Mouse (Mus musculus) MEL-GATA-1-ER (cell line): ENCODE data around the gene Grk1.

ENCODE experiments used
- DNase-seq: peaks from one replicate; pipeline ENCODE4 v3.0.0-alpha.2; 2012; ENCODE audit warnings: low read depth; ENCODE audit errors: extremely low read depth

Grk1 gene

DNA sequence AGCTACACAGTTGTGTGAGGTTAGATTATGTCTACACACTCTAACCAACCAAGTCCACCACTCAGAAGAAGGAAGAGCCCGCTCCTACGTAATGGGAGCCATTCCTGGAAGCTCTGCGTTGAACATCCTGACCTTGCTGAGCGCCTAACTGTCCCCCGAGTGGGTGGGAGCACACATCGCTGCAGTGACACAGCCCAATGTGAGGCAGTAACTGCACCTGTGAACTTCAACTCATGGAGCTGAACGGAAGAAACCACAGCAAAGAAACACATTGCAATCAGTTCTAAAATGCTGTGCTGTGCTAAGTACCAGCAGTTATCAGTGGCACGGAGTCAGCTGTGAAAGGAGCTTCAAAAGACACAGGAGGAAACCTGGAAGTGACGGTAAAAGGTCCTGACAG, 23.3 kb downstream of the Grk1 start:
- no peak for DNase-seq

DNA sequence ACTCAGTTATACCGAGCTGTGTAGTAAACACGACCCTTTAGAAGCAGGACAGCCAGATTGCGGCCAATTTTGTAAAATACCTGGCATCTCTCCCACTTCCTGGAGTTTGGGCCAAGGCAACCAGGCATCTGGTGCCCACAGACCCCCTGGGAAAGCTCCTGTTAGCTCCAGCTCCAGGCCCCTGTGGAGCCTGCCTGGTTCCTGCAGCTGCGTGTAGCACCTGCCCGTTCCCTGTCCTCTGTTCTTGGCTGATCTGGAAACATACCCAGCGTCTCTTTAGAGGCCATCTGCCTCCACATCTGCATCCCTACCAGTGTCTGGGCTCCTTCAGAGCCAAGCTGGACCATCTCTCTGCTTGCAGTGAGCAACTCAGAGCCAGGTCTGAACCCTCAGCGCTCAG, 25.5 kb downstream of the Grk1 start:
- no peak for DNase-seq

DNA sequence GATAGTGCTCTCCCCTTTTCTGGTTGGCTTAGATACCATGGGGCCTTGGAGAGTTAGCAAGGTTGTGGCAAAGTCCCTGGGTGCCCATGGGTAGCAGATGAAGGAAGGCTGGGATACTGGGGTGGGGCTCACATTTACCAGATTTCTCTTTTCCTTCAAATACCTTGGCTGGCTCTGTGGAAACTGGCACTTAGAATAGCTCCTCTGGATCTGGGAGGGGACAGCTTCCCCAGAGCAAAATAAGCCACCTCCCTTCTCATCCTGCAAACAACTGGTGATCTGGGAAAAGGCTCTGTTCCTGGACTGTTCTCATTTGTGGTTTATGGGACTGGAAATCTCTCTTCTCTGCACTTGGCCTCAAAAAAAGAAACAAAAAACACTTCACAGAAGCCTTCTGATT, 26.0 kb downstream of the Grk1 start:
- DNase-seq = no peak

DNA sequence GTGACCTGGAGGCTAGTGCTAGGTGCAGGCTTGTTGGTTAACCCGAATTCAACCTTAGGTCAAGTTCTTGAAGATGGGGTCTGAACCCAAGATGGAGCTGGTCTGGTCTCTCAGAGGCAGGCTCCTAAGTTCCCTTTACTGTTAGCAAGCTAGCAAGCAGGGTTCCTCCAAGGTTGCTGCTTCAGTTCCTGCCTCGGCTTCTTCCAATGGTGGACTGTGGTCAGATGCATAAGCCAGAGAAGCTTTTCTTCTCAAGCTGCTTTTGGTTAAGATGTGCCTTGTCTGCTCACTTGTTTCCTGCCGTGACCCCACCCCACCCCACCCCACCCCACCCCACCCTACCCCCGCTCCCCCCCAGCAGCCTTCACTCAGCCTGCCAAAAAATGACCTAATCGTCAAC, 28.2 kb downstream of the Grk1 start:
- DNase-seq = no peak

DNA sequence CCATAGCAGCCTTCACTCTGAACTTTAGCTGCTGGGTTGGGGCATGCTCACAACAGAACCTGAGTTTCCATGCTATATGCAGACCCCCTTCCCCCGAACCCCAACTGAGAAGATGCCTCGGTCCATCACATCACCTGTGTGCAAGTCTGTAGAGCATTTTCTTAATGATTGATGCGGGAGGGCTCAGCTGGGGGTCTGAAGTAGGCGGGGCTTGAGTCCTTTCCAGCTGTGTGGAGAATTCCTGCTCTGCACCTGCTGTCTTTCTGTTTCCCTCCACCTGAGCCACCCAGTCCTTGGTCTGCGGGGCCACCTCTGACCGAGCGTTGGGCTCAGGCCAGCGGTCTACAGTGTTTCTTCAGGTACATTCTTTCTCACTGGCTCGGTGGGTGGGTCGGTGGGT, 30.0 kb downstream of the Grk1 start, which contains the start of gene Tmem255b:
Gene Tmem255b (plus strand): TSS at position 301 of the 400 bp plus-strand sequence.
- no peak for DNase-seq

DNA sequence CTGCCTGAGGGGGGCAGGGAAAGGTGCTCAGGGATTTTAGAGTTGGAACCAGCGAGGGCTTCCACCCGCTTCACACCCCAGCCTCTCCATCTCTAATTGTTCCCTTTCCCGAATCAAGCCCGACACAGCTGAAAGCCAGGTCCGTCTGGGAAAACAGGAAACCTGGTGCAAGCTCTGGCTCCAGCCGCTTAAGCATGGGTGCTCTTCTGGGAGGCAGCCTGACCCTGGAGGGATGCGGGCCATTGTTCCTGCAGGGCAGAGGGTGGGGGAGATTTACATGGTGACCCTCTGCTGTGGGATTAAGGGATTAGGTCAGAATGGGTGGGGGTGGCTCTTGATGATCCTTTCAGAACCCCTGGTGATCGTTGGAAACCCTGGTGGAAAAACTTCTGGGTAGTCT, 31.2 kb downstream of the Grk1 start:
- no peak for DNase-seq

DNA sequence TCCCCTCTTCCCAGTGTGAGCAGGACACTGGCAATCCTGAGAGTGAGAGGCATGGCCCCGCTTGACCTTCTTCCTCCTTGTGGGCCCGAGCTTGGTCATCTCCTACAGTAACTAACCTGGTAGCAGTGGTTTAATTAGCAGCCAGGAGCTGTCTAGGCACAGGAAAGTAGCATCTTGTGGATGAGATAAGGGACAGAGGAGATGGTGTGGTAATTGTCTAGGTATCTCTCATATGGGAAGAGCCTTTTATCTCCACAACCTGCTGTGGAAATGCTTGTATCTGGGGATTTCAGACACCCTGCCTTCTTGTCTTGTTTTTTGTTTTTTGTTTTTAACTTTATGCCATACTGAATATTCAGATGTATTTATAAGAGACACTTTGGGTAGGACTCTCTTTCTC, 32.6 kb downstream of the Grk1 start:
- no peak for DNase-seq

DNA sequence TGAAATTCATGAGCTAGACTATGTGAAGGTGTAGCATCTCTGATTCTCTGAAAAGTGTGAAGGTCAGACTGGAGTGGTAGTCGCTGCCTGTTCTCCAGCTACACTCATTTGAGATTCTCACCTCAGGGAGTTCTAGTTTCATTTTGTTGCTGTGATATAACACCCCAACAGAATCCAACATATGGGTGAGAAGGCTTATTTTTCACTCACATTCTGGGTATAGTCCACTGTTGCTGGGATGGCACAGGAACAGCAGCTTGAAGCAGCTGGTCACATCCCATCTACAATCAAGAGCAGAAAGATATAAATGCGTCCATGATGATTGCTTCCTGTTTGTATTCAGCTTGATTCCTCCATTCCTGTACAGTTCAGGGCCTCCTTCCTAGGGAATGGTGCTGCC, 37.3 kb downstream of the Grk1 start:
- no peak for DNase-seq

DNA sequence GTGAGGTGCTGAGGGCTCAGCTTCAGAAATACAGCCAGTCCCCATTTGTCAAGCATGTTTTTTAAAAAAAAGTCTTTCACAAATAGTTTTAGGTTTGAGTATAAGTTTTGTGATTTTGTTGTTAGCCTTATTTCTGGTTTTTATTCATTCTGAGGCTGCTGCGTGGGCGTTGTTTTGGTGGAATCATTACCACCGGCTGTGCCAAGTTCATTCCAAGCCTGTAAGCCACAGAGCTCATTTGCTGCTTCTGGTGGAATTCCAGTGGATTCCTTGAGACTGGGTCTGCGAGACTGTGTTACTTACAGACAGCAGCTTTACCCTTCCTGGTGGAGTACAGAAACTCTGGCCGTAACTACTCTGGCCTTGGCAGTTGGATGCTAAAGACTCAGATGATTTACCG, 41.6 kb downstream of the Grk1 start:
- no peak for DNase-seq

DNA sequence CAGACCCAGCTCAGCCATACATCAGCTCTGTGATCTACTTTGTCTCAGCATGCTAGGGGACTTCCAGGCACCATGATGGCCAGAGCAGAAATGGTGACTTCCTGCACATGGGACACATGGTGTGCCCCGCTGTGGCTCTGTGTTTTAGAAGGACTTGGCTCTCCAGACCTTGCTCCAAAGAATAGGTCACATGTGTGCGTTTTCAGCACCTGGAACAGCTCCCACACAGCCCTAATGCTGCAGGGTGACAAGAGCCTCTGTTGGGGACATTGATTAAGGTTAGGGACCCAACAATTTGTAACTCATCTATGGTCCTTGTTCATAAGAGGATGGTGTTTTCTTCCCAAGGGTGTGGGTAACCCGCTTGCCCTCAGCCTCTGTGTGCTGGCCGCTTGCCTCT, 43.3 kb downstream of the Grk1 start:
- DNase-seq = peak; percentile 31

DNA sequence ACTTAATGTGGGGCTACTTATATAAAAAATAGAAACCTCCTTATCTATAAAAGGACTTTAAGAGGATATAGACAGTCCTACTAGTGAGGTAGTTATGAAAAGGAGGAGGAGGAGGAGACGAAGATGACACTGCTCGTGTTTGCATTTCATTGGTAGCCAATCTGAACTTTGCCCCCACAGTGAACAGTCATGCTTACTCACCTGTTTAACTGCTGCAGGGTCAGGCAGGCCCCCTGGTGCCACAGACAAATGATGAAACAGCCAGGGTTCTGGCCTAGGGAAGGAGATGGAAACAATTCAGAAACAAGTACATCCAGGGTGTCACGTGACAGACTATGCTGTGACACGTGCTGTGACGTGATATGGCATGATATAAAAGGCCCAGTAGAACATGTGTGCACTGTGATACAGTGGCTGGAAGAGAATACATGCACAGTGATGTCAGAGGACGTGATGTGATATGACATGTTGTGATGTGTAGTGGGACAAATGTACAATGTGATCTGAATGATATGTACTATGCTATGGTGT, 46.9 kb downstream of the Grk1 start:
- no peak for DNase-seq

DNA sequence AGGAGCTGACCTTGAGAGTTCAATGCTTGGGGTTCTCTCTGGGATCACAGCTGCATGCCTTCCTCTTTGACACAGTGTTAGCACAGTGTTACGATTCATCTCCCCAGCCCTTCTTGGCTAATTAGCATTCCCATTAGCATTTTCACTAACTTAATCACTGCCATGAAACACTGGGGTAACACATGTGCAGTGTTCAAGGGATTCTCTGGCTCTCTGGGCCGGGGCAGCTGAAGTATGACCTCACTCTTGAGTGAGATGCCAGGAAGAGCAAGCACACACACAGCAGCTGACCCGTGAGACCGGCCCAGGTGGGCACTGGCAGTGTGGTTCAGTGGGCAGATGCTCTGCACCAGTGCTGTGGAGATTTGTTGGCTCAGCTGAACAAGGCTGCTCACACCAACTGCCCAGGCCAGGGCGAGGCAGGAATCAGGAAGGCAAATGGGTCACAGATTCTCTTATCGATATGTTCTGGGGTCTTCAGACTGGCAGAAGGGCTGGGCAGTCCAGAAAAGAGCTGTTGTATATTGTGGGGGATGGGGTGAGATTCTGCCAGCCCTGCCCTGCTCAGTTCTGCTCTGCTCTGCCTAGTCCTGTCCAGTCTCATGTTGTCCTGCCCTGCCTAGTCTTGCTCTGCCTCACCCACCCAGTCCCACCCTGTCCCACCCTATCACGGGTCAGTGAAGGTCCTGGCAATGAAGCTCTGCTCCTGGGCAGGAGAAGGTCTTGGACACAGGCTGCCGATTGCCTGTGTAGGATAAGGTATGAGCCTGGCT, 49.6 kb downstream of the Grk1 start:
- DNase-seq = no peak

DNA sequence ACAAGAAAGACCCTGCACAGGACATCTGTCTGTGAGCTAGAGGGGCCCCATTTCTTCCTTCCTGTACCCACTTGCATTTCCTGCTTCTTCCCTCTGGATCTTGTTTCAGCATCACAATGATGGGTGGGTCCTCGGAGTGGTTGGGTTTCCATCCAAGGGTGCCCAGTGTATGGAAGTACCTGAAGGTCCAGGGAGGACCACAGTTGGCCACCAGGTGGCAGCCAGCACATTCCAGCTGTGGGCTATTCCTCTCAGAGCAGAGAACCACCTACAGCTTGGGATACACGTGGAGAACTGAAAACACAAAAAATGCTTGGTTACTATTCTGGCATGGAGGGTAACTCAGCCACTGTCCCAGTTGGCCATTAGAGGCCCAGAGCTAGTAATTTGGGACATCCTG, 50.4 kb downstream of the Grk1 start:
- no peak for DNase-seq

DNA sequence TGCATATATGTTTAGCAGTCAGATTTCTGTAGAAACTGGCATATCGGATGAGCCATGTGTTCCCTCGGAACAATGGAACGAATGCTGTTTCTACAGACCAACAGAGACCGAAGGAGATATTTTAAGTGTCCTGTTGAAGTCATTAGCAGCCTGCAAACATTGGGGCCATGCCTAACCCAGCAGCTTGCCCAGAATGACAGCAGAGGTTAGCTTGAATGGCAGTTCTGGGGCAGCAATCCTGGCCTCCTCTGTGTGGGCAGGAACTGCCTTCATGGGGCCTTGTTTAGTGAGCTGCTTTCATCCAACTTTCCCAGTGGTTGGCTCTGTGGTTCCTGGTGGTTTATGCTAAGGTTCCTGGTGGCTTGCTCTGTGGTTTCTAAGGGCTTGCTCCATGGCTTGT, 54.5 kb downstream of the Grk1 start:
- DNase-seq = no peak

DNA sequence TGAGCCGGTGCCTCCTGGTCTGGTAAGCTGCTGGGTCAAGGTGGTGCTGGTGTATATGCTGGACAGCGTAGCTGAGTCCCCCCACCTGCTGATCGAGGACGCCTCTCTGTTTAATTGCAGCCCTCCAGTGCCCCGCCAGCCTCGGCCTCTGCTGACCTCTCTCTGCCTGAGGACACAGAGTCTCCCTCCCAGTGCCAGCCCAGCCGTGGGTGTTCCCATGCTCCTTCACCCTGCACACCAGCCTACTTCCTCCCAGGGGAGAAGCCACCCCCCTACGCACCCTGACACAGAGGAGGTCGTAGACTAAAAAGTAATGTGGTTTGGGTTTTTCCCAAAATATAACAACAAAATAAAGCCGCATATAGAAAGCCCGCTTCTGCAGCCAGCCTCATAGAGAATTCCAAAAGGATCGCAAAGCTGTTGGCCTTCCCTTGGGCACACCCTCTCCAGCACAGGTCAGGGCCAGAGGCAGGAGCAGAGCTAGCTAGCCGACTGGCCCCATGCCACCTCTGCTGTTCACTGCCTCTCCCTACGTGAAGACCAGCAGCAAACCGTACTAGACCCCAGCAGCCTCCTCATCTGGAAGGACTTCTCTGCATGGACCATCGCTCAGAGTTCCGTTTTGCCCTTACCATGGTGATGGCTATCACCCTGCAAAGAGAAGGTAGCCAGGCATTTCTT, 56.3 kb downstream of the Grk1 start:
- DNase-seq = no peak

DNA sequence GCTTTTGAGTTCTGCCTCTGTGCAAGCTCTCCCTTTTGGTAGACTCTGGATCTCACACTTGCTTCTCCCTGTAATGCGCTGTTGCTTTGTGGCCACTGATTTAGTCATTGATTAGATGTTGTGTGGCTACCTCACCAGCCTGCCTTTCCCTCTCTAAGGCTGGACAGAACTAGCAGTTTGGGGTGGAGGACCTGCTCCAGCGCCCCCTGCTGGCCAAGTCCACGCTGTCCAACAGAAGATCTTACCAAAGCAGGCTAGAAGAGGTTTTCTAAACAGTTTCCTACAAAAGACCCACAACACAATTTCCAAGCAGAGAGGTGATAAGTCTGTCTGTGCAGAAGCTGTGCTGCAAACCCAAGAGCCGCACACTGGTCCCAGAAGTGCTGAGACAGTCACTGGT, 57.0 kb downstream of the Grk1 start:
- DNase-seq = no peak

DNA sequence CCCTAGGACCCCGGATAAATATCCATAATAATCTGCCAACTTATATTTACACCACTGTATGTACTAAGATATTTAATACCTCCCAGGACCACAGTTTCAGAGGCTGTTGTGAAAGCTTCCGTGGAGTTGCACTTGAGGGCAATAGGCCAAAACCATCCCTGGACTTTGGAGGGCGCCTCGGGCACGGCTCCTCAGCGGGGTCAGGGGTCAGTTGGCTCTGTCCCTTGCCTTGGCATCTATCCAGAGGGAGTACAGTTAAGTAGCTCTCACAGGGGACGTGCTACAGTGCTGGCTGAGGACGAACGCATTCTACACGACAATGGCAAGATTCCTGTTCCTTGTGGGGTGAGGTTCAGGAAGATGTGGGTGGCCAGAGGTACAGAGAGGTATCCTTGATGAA, 57.5 kb downstream of the Grk1 start:
- DNase-seq = no peak

DNA sequence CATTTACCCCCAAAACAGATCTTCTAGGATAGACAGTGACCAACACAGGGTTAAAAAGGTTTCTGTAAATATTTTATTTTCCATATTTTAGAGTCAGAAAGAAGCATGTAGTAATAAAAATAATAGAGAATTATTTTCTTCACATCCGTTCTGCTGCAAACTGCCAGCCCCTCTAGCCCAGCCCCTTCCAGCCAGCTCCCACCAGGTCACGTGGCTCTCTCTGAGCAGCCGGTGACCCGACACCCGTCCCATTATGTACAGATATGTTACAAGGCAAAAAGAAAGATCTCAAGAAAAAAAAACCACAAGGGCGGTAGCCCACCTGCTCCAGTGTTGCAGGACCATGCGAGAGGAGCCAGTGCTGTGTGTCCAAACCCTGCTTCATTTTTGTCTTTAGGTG, 60.4 kb downstream of the Grk1 start:
- no peak for DNase-seq

DNA sequence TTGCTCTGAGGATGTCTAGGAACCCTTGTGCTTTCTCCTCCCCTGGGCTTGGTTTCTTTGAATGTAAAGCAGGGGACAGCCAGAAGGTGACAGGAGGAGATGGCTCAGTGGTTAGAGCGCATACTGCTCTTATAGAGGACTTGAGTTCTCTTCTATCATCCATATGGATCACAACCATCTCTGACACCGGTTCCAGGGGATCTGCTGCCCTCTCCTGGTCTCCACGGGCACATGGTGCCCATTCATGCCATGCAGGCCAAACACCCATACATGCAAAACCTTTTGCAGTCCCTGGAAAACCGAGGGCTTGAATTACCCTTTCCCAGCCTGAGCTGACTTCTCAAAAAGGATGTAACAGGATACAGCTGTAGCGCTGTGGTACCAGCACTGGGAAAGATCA, 62.1 kb downstream of the Grk1 start:
- no peak for DNase-seq

DNA sequence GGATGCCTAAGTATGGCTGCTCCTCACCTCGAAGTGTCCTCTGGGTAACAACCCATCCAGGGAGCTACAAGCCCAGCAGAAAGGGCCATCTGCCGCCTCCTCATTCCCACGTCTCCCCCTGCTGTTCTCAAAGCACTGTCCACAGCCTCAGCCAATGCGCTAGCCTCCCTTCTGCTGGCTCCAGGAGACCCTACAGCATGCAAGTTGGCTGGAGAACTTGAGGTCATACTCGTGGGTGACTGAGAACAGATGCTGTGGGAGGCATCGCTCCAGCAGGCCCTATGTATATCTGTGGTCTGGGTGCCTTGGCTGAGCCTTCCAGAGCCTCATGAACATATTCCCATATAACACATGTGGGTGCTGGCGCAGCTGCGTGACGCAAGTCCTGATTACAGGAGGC, 63.9 kb downstream of the Grk1 start:
- no peak for DNase-seq

DNA sequence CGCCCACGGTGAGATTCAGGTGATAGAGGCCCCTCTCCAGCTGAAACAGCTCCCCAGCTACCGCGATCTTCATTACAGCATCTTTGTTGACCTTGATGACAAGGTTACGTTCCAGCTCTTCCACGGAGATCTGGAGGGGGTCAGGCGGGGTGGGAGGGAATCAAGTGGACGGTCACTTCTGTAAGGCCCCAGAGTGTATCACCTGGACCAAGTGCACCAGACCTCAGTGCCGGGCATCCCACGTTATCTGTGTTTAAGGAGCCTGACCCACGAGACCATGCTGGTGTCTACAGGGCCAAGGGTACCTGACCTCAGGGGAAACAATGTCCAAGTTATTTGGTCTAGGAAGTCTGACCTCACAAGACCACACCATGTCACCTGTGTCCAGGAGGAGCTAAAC, 66.6 kb downstream of the Grk1 start:
- no peak for DNase-seq
